Mouse (Mus musculus): ENCODE measurements around the gene Taldo1. TPM values are rescaled to one million over a fixed set of nuclear protein-coding genes. Genes with fewer than 3 reads are reported as not detected.
A peak's percentile ranks its signal among the peaks of the same experiment; 100 is the strongest.

The Taldo1 gene
- total RNA-seq (2014; rRNA removed) (156 and 200 TPM in 2 replicates), polyA plus RNA-seq (2015; fragmentation: Nextera tagmentation; extraction: Ambion mirVana) (252 and 258 TPM in 2 replicates)

- Histone ChIP-seq H3K4me1 (ENCODE audit: insufficient read depth, low read length) (peaks cover 7% of the 10 kb centered on the region; the same call in 1 of the 2 replicates), H3K9ac (replicated peaks; ENCODE audit: low read length) (peak within 1 kb of the TSS; percentile 69), H3K27me3 (ENCODE audit: insufficient read depth, low read length) (no peaks in the 10 kb centered on the region), H3K27ac (peak within 1 kb of the TSS; percentile 79), H3K4me3 (ENCODE audit: low read length) (peak within 1 kb of the TSS; percentile 60), H3K4me2 (ENCODE audit: low read depth, low read length) (peak within 1 kb of the TSS; percentile 98), H3K36me3 (ENCODE audit: insufficient read depth, low read length) (peaks cover 12% of the 10 kb centered on the region; the same call in 1 of the 2 replicates), H3K9me3 (ENCODE audit: low read length) (no peaks in the 10 kb centered on the region)
- DNase-seq (ENCODE audit: low spot score) (peak; percentile 96), ATAC-seq (peak; percentile 96)
- under 1% methylated on average over 57 of the region's 57 CpGs for WGBS
- TF ChIP-seq CTCF (IDR thresholded peaks at IDR 0.05; ENCODE audit: low read depth) = peak; percentile 10; the same call in 1 of the 2 replicates
Measured at GRCm38 (mm10) chr7:141391625-141392551, at the start of gene Taldo1. TSS of gene Taldo1 (plus strand) at chr7:141392199.

GRCm38 (mm10) chr7:141343230-141343629, 48.8 kb upstream of the Taldo1 start:
- Histone ChIP-seq H3K9ac (replicated peaks; ENCODE audit: low read length) (no peak overlapping the region), H3K4me1 (ENCODE audit: insufficient read depth, low read length) (0 out of 2 replicates have a peak, but pooled peaks cover 3% of the 10 kb centered on the region), H3K27ac (no peak overlapping the region), H3K4me2 (ENCODE audit: low read depth, low read length) (no peak overlapping the region), H3K27me3 (ENCODE audit: insufficient read depth, low read length) (no peaks in the 10 kb centered on the region), H3K9me3 (ENCODE audit: low read length) (no peaks in the 10 kb centered on the region), H3K4me3 (ENCODE audit: low read length) (no peak overlapping the region), H3K36me3 (ENCODE audit: insufficient read depth, low read length) (no peaks in the 10 kb centered on the region)
- WGBS = 47% methylated on average over 2 of the region's 2 CpGs
- TF ChIP-seq CTCF (IDR thresholded peaks at IDR 0.05; ENCODE audit: low read depth) = no peak
- no peak for ATAC-seq
- DNase-seq (ENCODE audit: low spot score) = no peak

DNA sequence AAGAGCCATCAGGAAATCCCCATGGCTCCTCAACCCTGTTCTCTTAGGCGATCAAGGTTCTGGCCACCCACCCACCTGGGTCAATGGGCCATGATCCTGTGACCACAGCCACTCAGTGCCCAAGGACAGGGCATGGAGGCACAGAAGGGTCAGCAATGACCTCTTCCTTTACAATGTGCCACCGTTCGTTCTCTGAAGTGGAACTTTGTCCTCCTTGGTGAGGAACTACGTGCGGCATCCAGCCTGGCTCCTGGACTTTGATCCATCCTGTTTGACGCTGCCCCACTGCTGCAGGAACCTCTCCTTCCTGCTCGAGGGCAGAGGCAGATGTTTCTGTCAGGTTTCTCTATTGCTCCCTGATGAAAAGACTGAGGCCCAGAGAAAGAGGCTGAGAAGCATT, 48.3 kb upstream of the Taldo1 start:
- DNase-seq (ENCODE audit: low spot score) (no peak), ATAC-seq (no peak)
- WGBS = 76% methylated on average over 7 of the region's 7 CpGs
- TF ChIP-seq CTCF (IDR thresholded peaks at IDR 0.05; ENCODE audit: low read depth) = no peak
- H3K9ac ChIP-seq (replicated peaks; ENCODE audit: low read length) = no peak overlapping the region
- H3K27ac ChIP-seq = no peak overlapping the region
- no peaks in the 10 kb centered on the region for H3K27me3 ChIP-seq (ENCODE audit: insufficient read depth, low read length)
- H3K4me3 ChIP-seq (ENCODE audit: low read length) = no peak overlapping the region
- no peaks in the 10 kb centered on the region for H3K4me1 ChIP-seq (ENCODE audit: insufficient read depth, low read length)
- H3K4me2 ChIP-seq (ENCODE audit: low read depth, low read length) = no peak overlapping the region
- H3K36me3 ChIP-seq (ENCODE audit: insufficient read depth, low read length) = no peaks in the 10 kb centered on the region
- H3K9me3 ChIP-seq (ENCODE audit: low read length) = no peaks in the 10 kb centered on the region

DNA sequence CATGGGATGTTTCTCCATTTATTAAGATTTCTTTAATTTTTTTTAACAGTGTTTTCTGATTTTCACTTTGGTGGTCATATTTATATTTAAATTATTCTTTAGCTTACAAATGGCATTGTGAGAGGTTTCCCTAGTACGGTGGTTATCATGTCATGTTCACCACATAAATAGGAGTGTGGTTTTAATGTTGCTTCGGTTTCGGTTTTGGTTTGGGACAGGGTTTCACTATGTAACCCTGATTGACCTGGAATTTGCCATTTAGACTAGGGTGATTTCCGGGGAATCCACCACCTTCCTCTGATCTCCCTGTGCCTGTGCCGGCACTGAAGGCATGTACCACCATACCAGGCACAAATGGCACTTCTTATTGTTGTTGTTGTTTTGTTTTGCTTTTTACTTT, 47.2 kb upstream of the Taldo1 start:
- Histone ChIP-seq H3K9ac (replicated peaks; ENCODE audit: low read length) (no peak overlapping the region), H3K27ac (no peak overlapping the region), H3K4me3 (ENCODE audit: low read length) (no peak overlapping the region), H3K36me3 (ENCODE audit: insufficient read depth, low read length) (no peaks in the 10 kb centered on the region), H3K4me1 (ENCODE audit: insufficient read depth, low read length) (no peaks in the 10 kb centered on the region), H3K9me3 (ENCODE audit: low read length) (no peaks in the 10 kb centered on the region), H3K27me3 (ENCODE audit: insufficient read depth, low read length) (no peaks in the 10 kb centered on the region), H3K4me2 (ENCODE audit: low read depth, low read length) (no peak overlapping the region)
- DNase-seq (ENCODE audit: low spot score) = no peak
- no peak for ATAC-seq
- 92% methylated on average over 5 of the region's 5 CpGs for WGBS
- no peak for TF ChIP-seq CTCF (IDR thresholded peaks at IDR 0.05; ENCODE audit: low read depth)

DNA sequence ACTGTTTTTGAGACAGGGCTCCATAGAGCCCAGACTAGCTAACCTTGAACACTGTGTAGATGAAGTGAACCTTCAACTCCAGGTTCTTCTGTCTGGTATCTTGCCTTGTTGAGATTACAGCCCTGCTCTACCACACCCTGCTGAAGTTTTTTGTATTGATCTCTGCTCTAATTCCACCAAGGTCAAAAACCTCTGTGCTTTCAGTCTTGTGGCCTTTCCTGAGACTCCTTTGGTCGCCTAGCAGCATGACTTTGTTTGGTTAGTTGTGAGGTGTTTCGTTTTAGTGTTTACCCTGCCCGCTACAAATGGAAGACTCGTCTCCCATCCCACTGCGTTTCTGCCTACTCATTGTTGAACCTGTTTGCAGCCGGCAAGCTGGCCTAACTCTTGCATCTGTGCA, 40.9 kb upstream of the Taldo1 start:
- Histone ChIP-seq H3K4me3 (ENCODE audit: low read length) (no peak overlapping the region), H3K9me3 (ENCODE audit: low read length) (no peaks in the 10 kb centered on the region), H3K36me3 (ENCODE audit: insufficient read depth, low read length) (no peaks in the 10 kb centered on the region), H3K27me3 (ENCODE audit: insufficient read depth, low read length) (no peaks in the 10 kb centered on the region), H3K4me2 (ENCODE audit: low read depth, low read length) (no peak overlapping the region), H3K4me1 (ENCODE audit: insufficient read depth, low read length) (peaks cover 13% of the 10 kb centered on the region), H3K27ac (no peak overlapping the region), H3K9ac (replicated peaks; ENCODE audit: low read length) (no peak overlapping the region)
- TF ChIP-seq CTCF (IDR thresholded peaks at IDR 0.05; ENCODE audit: low read depth) = no peak
- ATAC-seq (no peak), DNase-seq (ENCODE audit: low spot score) (no peak)
- 82% methylated on average over 6 of the region's 6 CpGs for WGBS

- ATAC-seq (peak; percentile 80), DNase-seq (ENCODE audit: low spot score) (peak; percentile 69)
- Histone ChIP-seq H3K27ac (peak overlapping the region; percentile 16; the same call in 1 of the 2 replicates), H3K9me3 (ENCODE audit: low read length) (no peaks in the 10 kb centered on the region), H3K4me2 (ENCODE audit: low read depth, low read length) (no peak overlapping the region), H3K4me1 (ENCODE audit: insufficient read depth, low read length) (peaks cover 13% of the 10 kb centered on the region), H3K27me3 (ENCODE audit: insufficient read depth, low read length) (no peaks in the 10 kb centered on the region), H3K4me3 (ENCODE audit: low read length) (no peak overlapping the region), H3K9ac (replicated peaks; ENCODE audit: low read length) (no peak overlapping the region), H3K36me3 (ENCODE audit: insufficient read depth, low read length) (no peaks in the 10 kb centered on the region)
- no peak for TF ChIP-seq CTCF (IDR thresholded peaks at IDR 0.05; ENCODE audit: low read depth)
- WGBS = 52% methylated on average over 8 of the region's 8 CpGs
Measured at GRCm38 (mm10) chr7:141355051-141355450, 36.9 kb upstream of the Taldo1 start.

All from hindbrain, postnatal 0 days (tissue).